Mouse (Mus musculus): Measurements from ENCODE around the gene Aptx. TPM values are rescaled to one million over a fixed set of nuclear protein-coding genes. Genes with fewer than 3 reads are reported as not detected.

Gene Aptx
- polyA plus RNA-seq, 1 experiment: 17.3 TPM

DNA sequence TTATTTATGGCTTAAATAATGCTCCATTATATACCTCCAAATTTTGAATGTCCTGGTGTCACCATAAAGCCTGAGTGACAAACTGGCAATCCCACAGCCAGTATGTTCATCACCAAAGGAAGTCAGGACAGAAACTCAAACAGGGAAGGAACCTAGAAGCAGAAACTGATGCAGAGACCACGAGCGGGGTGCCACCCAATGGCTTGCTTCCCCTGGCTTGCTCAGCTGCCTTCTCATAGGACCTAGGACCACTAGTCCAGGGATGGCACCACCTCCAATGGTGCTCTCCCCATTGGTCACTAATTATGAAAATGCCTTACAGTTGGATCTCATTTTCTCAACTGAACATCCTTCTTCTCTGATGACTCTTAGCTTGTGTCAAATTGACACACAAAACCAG is 19.7 kb downstream of the Aptx start:
- WGBS: 29% methylated on average over 2 of the region's 2 CpGs
- Histone ChIP-seq H3K4me3 (replicated peaks; ENCODE audit: control insufficient read depth, low read depth, low read length) (no peak overlapping the region), H3K4me1 (ENCODE audit: control insufficient read depth, insufficient read depth, low read length) (no peaks in the 10 kb centered on the region; the same call in 1 of the 2 replicates), H3K27ac (ENCODE audit: control insufficient read depth, insufficient read depth, low read depth, low read length, poor library complexity) (no peak overlapping the region)
- no peak for TF ChIP-seq POLR2A (IDR thresholded peaks at IDR 0.05; ENCODE audit: borderline replicate concordance, control insufficient read depth, low read depth, low read length)
- TF ChIP-seq CTCF (IDR thresholded peaks at IDR 0.05; ENCODE audit: control insufficient read depth, insufficient read depth, low read length): no peak

DNA sequence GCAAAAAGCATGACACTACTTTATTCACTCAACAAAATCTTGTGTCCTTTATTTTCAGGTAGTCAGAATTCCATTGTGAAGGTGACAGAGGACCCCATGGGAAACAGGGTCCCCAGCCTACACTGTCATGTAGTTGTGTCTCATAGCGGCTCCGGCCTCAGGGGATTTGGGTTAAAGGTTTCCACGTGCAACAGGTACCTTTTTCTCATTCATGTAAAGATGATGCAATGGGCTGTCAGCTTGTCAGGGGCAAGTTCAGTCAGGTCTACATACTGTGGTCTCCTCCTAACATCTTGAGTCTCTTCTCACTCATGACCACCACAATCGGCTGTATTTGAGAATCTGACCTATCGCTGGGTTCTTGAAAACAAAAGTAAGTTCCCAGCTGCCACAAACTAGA is 20.6 kb downstream of the Aptx start:
- 81% methylated on average over 5 of the region's 5 CpGs for WGBS
- TF ChIP-seq POLR2A (IDR thresholded peaks at IDR 0.05; ENCODE audit: borderline replicate concordance, control insufficient read depth, low read depth, low read length) (no peak), CTCF (IDR thresholded peaks at IDR 0.05; ENCODE audit: control insufficient read depth, insufficient read depth, low read length) (no peak)

DNA sequence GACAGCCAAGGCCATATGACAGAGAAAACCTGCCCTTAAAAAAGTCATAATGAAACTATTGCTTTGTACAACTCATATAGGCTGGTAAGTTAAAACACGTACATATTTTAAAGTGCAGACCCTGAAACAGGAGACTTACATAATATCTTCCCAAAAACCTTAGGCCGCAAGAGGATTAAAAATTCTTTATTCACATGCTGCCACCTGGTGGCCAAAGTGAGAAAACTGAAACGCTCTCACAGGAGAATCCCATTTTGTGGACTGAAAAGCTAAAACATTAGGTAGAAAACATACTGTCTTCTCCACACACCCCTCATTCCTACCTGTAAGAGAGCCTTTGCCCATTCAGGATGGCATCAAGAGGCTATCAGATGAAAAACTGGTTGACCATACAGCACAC is 21.1 kb downstream of the Aptx start:
- Histone ChIP-seq H3K4me3 (replicated peaks; ENCODE audit: control insufficient read depth, low read depth, low read length) (no peak overlapping the region), H3K27ac (ENCODE audit: control insufficient read depth, insufficient read depth, low read depth, low read length, poor library complexity) (no peak overlapping the region), H3K4me1 (ENCODE audit: control insufficient read depth, insufficient read depth, low read length) (no peaks in the 10 kb centered on the region; the same call in 1 of the 2 replicates)
- 7% methylated on average over 3 of the region's 3 CpGs for WGBS
- TF ChIP-seq POLR2A (IDR thresholded peaks at IDR 0.05; ENCODE audit: borderline replicate concordance, control insufficient read depth, low read depth, low read length) (no peak), CTCF (IDR thresholded peaks at IDR 0.05; ENCODE audit: control insufficient read depth, insufficient read depth, low read length) (no peak)

More for the DNA sequence above, 20.6 kb downstream of the Aptx start:
- Histone ChIP-seq H3K27ac (ENCODE audit: control insufficient read depth, insufficient read depth, low read depth, low read length, poor library complexity) (no peak overlapping the region), H3K4me3 (replicated peaks; ENCODE audit: control insufficient read depth, low read depth, low read length) (no peak overlapping the region), H3K4me1 (ENCODE audit: control insufficient read depth, insufficient read depth, low read length) (no peaks in the 10 kb centered on the region; the same call in 1 of the 2 replicates)

DNA sequence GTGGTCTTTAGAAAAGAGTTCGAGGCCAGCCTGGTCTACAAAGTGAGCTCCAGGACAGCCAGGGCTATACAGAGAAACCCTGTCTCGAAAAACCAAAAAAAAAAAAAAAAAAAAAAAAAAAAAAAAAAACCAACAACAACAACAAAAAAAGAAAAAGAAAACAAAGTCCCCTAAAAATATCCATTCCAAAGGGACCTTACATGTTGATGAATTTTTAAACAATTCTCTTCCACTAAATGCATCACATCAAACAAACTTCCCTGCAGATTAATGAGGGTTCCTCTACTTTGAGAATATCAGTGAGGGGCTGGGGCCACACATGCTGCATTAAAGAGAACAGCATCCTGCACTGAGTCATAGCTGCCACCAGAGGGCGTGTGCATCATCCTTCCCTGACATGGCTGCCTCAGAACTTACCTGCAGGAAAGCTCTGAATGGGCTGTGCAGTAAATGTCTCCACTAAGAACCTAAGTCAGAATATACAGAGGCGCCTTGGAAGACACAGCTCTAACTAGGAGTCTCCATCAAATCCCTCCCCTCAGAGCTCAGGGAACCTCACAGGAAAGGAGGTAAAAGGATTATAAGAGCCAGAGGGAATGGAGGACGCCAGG is 22.6 kb downstream of the Aptx start:
- TF ChIP-seq CTCF (IDR thresholded peaks at IDR 0.05; ENCODE audit: control insufficient read depth, insufficient read depth, low read length) (peak; percentile 97), POLR2A (IDR thresholded peaks at IDR 0.05; ENCODE audit: borderline replicate concordance, control insufficient read depth, low read depth, low read length) (no peak)
- 49% methylated on average over 5 of the region's 5 CpGs for WGBS
- H3K27ac ChIP-seq (ENCODE audit: control insufficient read depth, insufficient read depth, low read depth, low read length, poor library complexity): no peak overlapping the region
- no peaks in the 10 kb centered on the region; the same call in 1 of the 2 replicates for H3K4me1 ChIP-seq (ENCODE audit: control insufficient read depth, insufficient read depth, low read length)
- H3K4me3 ChIP-seq (replicated peaks; ENCODE audit: control insufficient read depth, low read depth, low read length): no peak overlapping the region

DNA sequence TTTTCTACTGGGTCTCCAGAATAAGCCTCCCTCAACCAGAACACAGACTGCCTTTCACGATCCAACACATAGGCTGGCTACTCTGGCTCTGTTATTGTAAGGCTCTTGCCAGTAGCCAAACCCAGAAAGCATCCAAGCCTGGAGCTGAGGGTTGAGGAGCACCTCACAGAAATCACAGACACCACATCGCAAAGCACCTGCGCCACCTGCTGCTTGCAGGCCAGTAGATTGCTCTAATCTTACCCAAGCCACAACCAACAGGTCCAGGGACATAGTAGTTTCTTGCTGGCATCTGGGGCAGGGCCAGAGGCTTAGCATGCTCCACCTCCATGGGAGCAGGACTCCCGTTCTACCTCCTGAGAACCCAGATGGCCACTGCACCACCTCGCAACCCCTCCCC is 25.9 kb downstream of the Aptx start:
- TF ChIP-seq POLR2A (IDR thresholded peaks at IDR 0.05; ENCODE audit: borderline replicate concordance, control insufficient read depth, low read depth, low read length): no peak
- TF ChIP-seq CTCF (IDR thresholded peaks at IDR 0.05; ENCODE audit: control insufficient read depth, insufficient read depth, low read length): no peak
- 39% methylated on average over 5 of the region's 5 CpGs for WGBS
- H3K4me3 ChIP-seq (replicated peaks; ENCODE audit: control insufficient read depth, low read depth, low read length): no peak overlapping the region
- H3K4me1 ChIP-seq (ENCODE audit: control insufficient read depth, insufficient read depth, low read length): no peaks in the 10 kb centered on the region; the same call in 1 of the 2 replicates
- H3K27ac ChIP-seq (ENCODE audit: control insufficient read depth, insufficient read depth, low read depth, low read length, poor library complexity): no peak overlapping the region

DNA sequence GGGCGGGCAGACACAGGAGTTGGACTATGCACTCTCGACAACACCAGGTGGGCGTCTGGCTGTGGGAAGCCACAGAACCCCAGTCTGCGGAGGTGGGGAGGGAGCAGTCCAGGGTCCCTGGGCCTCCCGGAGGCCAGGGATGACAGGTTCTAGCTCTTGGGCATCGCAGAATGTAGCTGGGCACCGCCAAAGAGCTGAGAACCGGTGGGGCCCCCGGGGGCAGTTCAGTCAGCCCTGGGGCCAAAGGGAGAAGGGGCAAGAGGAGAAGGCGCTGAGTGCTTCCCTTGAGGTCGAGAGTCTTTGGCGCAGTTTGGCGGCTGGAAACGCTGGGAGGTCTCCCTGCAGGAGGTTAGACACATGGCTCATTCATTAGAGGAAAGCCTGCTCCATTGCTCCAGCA is 26.7 kb downstream of the Aptx start:
- Histone ChIP-seq H3K27ac (ENCODE audit: control insufficient read depth, insufficient read depth, low read depth, low read length, poor library complexity) (no peak overlapping the region), H3K4me1 (ENCODE audit: control insufficient read depth, insufficient read depth, low read length) (no peaks in the 10 kb centered on the region), H3K4me3 (replicated peaks; ENCODE audit: control insufficient read depth, low read depth, low read length) (no peak overlapping the region)
- WGBS: 34% methylated on average over 14 of the region's 14 CpGs
- TF ChIP-seq POLR2A (IDR thresholded peaks at IDR 0.05; ENCODE audit: borderline replicate concordance, control insufficient read depth, low read depth, low read length): no peak
- no peak for TF ChIP-seq CTCF (IDR thresholded peaks at IDR 0.05; ENCODE audit: control insufficient read depth, insufficient read depth, low read length)

DNA sequence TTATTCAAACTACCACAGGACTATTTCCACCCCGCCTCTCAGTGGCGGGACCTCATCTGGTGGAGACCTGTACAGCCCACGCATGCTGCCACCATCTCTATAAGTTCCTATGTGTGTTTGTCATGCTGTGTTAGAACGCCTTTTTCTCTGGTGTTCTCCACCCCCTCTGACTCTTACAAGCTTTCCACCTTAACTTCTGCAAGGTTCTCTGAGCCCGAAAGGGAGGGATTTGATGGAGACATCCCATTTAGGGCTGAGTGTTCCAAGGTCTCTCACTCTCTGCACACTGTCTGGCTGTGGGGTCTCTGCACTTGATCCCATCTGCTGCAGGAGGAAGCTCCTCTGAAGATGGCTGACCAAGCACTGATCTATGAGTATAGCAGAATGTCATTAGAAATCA is 29.5 kb downstream of the Aptx start:
- TF ChIP-seq CTCF (IDR thresholded peaks at IDR 0.05; ENCODE audit: control insufficient read depth, insufficient read depth, low read length): no peak
- no peak for TF ChIP-seq POLR2A (IDR thresholded peaks at IDR 0.05; ENCODE audit: borderline replicate concordance, control insufficient read depth, low read depth, low read length)
- no peaks in the 10 kb centered on the region for H3K4me1 ChIP-seq (ENCODE audit: control insufficient read depth, insufficient read depth, low read length)
- H3K4me3 ChIP-seq (replicated peaks; ENCODE audit: control insufficient read depth, low read depth, low read length): no peak overlapping the region
- no peak overlapping the region for H3K27ac ChIP-seq (ENCODE audit: control insufficient read depth, insufficient read depth, low read depth, low read length, poor library complexity)
- WGBS: 85% methylated on average over 5 of the region's 5 CpGs

DNA sequence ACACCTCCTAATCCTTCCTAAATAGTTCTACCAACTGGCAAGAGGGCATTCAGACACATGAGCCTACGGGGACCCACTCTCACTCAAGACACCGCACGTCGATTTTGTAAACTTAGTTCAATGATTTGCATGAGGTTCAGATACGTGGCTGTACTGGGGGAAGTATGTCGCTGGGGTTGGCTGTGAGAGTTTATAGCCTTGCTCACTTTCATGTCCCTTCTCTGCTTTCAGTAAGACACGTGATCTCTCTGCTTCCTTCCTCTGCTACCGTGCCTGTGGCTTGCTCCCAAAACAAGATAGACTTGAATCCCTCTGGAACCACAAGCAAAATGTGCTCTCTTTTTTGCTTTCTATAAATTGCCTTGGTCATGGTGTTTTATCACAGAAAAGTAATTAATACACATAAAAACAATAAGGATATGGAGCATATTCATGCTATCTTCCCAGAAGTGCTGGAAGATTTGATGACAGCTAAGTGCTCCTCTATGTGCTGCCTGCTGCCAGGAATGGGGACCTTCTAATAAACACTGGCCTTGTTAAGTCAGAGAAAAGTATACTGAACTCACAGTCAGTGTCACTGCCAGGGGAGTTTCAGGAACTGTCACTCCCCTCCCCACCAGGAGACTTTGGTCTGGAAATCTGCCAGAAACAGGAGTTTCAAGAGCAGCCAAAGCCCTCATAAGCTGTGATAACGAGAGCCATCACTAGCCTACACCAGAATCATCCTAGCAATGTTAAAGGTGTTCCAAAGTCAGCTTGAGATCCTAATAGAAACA is 36.6 kb downstream of the Aptx start:
- Histone ChIP-seq H3K4me3 (replicated peaks; ENCODE audit: control insufficient read depth, low read depth, low read length) (no peak overlapping the region), H3K27ac (ENCODE audit: control insufficient read depth, insufficient read depth, low read depth, low read length, poor library complexity) (no peak overlapping the region), H3K4me1 (ENCODE audit: control insufficient read depth, insufficient read depth, low read length) (no peaks in the 10 kb centered on the region)
- no peak for TF ChIP-seq CTCF (IDR thresholded peaks at IDR 0.05; ENCODE audit: control insufficient read depth, insufficient read depth, low read length)
- TF ChIP-seq POLR2A (IDR thresholded peaks at IDR 0.05; ENCODE audit: borderline replicate concordance, control insufficient read depth, low read depth, low read length): no peak
- WGBS: 49% methylated on average over 9 of the region's 9 CpGs

Data from bone marrow, adult 2 months (tissue).